Mouse (Mus musculus) bone marrow, adult 2 months (tissue): ENCODE measurements around the gene Pigz. TPM values are rescaled to one million over a fixed set of nuclear protein-coding genes. Genes with fewer than 3 reads are reported as not detected.
A peak's percentile ranks its signal among the peaks of the same experiment; 100 is the strongest.

Experiments used
- H3K27ac ChIP-seq: fragments of 200-500 bp; 2 replicates; pipeline ENCODE4 v1.5.1; 2012; ENCODE audit warnings: low read depth, mild to moderate bottlenecking, control low read depth, inconsistent platforms, low read length; ENCODE audit not compliant: control insufficient read depth, poor library complexity, insufficient read depth
- H3K4me1 ChIP-seq: fragments of 200-500 bp; 2 replicates; pipeline ENCODE4 v1.6.1; 2011; ENCODE audit warnings: low read length; ENCODE audit not compliant: control insufficient read depth, insufficient read depth
- H3K4me3 ChIP-seq: fragments of 200-500 bp; replicated peaks from 2 replicates; pipeline ENCODE3; 2011; ENCODE audit warnings: mild to moderate bottlenecking, low read depth, low read length, control low read depth; ENCODE audit not compliant: control insufficient read depth
- CTCF ChIP-seq: fragments of 200-500 bp; IDR thresholded peaks from 2 replicates; pipeline ENCODE4 v1.5.1; 2011; ENCODE audit warnings: low read length, control low read depth; ENCODE audit not compliant: control insufficient read depth, insufficient read depth
- POLR2A ChIP-seq: fragments of 200-500 bp; IDR thresholded peaks from 2 replicates; pipeline ENCODE4 v1.6.1; 2011; ENCODE audit warnings: low read depth, mild to moderate bottlenecking, control low read depth, low read length, borderline replicate concordance; ENCODE audit not compliant: control insufficient read depth
- WGBS: fragments of 180-500 bp; shearing (Covaris S2); methylation state at CpG from one replicate; pipeline ENCODE4 v1.1.7; 2018; 5-methylcytosine and 5-hydroxymethylcytosine counted together
- polyA plus RNA-seq: library from polyadenylated mRNA; stranded (reverse); fragments of >200 nt; gene quantifications from 2 replicates; pipeline ENCODE4 v1.2.4, GENCODE M21; 2011; ENCODE audit warnings: low replicate concordance; ENCODE audit not compliant: missing spikeins, insufficient read depth, insufficient read length

Pigz gene
- polyA plus RNA-seq, 1 experiment = 6.2 TPM

DNA sequence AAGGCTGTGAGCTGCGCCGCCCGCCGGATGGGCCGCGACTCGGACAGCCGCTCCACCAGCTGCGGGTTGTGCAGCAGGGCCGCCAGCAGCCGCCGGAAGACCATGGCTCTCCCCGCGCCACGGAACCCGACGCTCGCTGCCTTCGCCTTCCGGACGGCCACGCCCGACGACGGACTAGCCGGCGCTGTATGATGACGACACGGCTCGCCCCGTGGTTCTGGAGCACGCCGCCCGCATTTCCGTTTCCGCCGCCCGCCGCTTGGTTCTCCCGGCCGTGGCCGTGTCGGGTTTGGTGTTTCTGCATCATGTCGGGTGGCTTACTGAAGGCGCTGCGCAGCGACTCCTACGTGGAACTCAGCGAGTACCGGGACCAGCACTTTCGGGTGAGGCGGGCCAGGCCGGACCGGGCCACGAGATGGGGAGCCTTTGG, 14.7 kb downstream of the Pigz start, which contains the start of the genes 0610012G03Rik and Ncbp2:
Gene 0610012G03Rik, minus strand, starts transcription at position 150 of the 430 bp plus-strand sequence.
Gene Ncbp2, plus strand, starts transcription at position 169 of the 430 bp plus-strand sequence.
- Histone ChIP-seq H3K4me1 (no peaks in the 10 kb centered on the region), H3K4me3 (peak within 1 kb of the TSS; percentile 99), H3K27ac (peak within 1 kb of the TSS; percentile 90)
- peak; percentile 75; the same call in 1 of the 2 replicates for TF ChIP-seq POLR2A
- TF ChIP-seq CTCF = no peak
- WGBS = under 1% methylated on average over 55 of the region's 55 CpGs

DNA sequence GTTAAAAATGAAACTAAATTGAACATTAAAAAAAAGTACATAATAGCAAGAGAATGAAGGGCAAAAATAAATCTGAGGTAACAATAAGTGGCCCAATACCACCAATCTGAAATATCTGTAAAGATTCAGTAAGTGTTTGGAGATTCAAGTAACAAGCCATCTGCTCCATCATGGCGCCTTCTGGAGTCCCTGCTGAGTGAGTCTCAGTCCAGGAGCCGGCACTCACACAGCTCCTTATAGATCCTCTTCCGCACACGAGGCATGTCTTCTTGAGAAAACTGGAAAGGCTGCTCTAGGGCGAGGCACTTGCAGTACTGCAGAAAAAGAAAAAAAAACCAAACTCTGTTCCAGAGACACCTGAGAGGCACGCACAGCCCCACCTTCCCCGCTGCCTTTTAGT, 29.6 kb downstream of the Pigz start:
- TF ChIP-seq CTCF = no peak
- no peak for TF ChIP-seq POLR2A
- 86% methylated on average over 7 of the region's 7 CpGs for WGBS
- H3K4me1 ChIP-seq = no peaks in the 10 kb centered on the region
- no peak overlapping the region for H3K4me3 ChIP-seq
- H3K27ac ChIP-seq = no peak overlapping the region

GRCm38 (mm10) chr16:31975258-31975657, 41.6 kb downstream of the Pigz start:
- Histone ChIP-seq H3K4me3 (no peak overlapping the region), H3K4me1 (no peaks in the 10 kb centered on the region), H3K27ac (no peak overlapping the region)
- 84% methylated on average over 4 of the region's 4 CpGs for WGBS
- TF ChIP-seq POLR2A = no peak
- no peak for TF ChIP-seq CTCF

GRCm38 (mm10) chr16:31979501-31979900, 45.9 kb downstream of the Pigz start:
- Histone ChIP-seq H3K4me3 (no peak overlapping the region), H3K4me1 (no peaks in the 10 kb centered on the region), H3K27ac (no peak overlapping the region)
- WGBS = 91% methylated on average over 3 of the region's 3 CpGs
- TF ChIP-seq POLR2A (no peak), CTCF (no peak)

GRCm38 (mm10) chr16:31980946-31981345, 47.3 kb downstream of the Pigz start:
- no peak overlapping the region for H3K4me3 ChIP-seq
- no peaks in the 10 kb centered on the region for H3K4me1 ChIP-seq
- no peak for TF ChIP-seq POLR2A
- no peak for TF ChIP-seq CTCF
- no peak overlapping the region for H3K27ac ChIP-seq
- 84% methylated on average over 5 of the region's 5 CpGs for WGBS

- WGBS = 81% methylated on average over 1 of the region's 1 CpGs
- H3K27ac ChIP-seq = no peak overlapping the region
- peak; percentile 25; the same call in 1 of the 2 replicates for TF ChIP-seq CTCF
- TF ChIP-seq POLR2A = no peak
Measured at GRCm38 (mm10) chr16:31992039-31992438, 58.4 kb downstream of the Pigz start.

DNA sequence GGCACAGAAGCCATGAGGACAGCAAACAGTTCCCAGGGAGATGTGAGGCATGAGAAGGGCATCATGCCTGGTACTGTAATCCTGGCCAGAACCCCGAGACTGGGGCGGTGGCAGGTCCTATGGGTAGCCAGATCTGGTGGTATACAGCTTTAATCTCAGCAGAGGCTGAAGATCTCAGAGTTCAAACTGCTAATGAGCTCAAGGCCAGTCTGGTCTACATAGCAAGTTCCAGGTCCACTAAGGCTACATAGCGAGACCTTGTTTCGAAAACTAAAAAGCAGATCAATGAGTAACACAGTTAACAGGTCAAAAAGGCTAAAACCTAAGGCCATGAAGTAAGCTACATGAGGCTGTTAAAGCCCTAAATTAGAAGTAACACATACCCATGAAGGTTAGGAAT, 59.5 kb downstream of the Pigz start:
- WGBS = 93% methylated on average over 4 of the region's 4 CpGs
- TF ChIP-seq CTCF = no peak
- no peak for TF ChIP-seq POLR2A
- Histone ChIP-seq H3K4me1 (no peaks in the 10 kb centered on the region), H3K4me3 (no peak overlapping the region), H3K27ac (no peak overlapping the region)

More at GRCm38 (mm10) chr16:31992039-31992438, 58.4 kb downstream of the Pigz start:
- Histone ChIP-seq H3K4me1 (no peaks in the 10 kb centered on the region), H3K4me3 (no peak overlapping the region)

DNA sequence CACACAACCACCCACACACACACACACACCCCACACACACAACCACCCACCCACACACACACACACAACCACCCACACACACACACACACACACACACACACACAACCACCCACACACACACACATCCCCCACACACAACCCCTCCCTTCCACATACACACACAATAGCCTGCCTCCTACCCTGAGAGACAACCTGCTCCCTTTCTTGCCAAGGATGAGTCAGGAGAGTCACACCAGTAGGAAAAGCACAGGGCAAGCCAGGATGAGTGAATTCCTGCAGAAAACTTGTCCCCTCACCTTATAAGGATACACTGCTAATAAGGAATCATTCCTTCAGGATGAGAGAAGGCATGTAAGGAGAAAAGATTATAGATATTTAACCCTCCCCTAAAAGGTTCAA, 60.3 kb downstream of the Pigz start:
- Histone ChIP-seq H3K27ac (no peak overlapping the region), H3K4me3 (no peak overlapping the region), H3K4me1 (no peaks in the 10 kb centered on the region)
- TF ChIP-seq POLR2A = no peak
- no peak for TF ChIP-seq CTCF

Other genes starting within 250 kb of the Pigz start
- not detected in 2 replicates for gene Meltf, start 55.0 kb upstream of the Pigz start, polyA plus RNA-seq
- gene 0610012G03Rik, start 14.6 kb downstream of the Pigz start, polyA plus RNA-seq = 16.2 and 24.9 TPM in 2 replicates
- 16.3 and 39.3 TPM in 2 replicates for gene Ncbp2, start 14.7 kb downstream of the Pigz start, polyA plus RNA-seq
- gene Senp5, start 69.4 kb downstream of the Pigz start, polyA plus RNA-seq = 4.3 and 5.3 TPM in 2 replicates
- gene Pak2, start 145.5 kb downstream of the Pigz start, polyA plus RNA-seq = 12.7 and 25.2 TPM in 2 replicates
- 11.1 and 35.7 TPM in 2 replicates for gene Pigx, start 165.9 kb downstream of the Pigz start, polyA plus RNA-seq
- 4.5 and 11.3 TPM in 2 replicates for gene Cep19, start 165.9 kb downstream of the Pigz start, polyA plus RNA-seq
- gene Nrros, start 231.7 kb downstream of the Pigz start, polyA plus RNA-seq = 22.6 and 50.5 TPM in 2 replicates
- gene Bex6, start 246.0 kb downstream of the Pigz start, polyA plus RNA-seq = 3.3 and 6.1 TPM in 2 replicates